Mouse (Mus musculus) kidney, embryonic 15.5 days (tissue): Measurements from ENCODE around the gene Ttc38. TPM values are rescaled to one million over a fixed set of nuclear protein-coding genes. Genes with fewer than 3 reads are reported as not detected.

Experiments used
- ATAC-seq: fragments of 200-750 bp; cut with Nextera tagmentation; replicated peaks from 2 replicates; pipeline ENCODE4 v1.8.0; 2017; ENCODE audit warnings: moderate TSS enrichment; ENCODE audit not compliant: low FRiP score
- H3K27ac ChIP-seq: fragments of 300-500 bp; sonication (generic); 2 replicates; pipeline ENCODE4 v1.5.1; 2015; ENCODE audit warnings: mild to moderate bottlenecking, inconsistent platforms
- H3K27me3 ChIP-seq: fragments of 300-500 bp; sonication (generic); 2 replicates; pipeline ENCODE4 v1.6.1; 2015; ENCODE audit warnings: inconsistent platforms
- H3K36me3 ChIP-seq: fragments of 300-500 bp; sonication (generic); 2 replicates; pipeline ENCODE4 v1.6.1; 2015; ENCODE audit warnings: inconsistent platforms
- H3K4me1 ChIP-seq: fragments of 300-500 bp; sonication (generic); 2 replicates; pipeline ENCODE4 v1.6.1; 2015; ENCODE audit warnings: inconsistent platforms
- H3K4me2 ChIP-seq: fragments of 300-500 bp; sonication (generic); 2 replicates; pipeline ENCODE4 v1.6.1; 2015; ENCODE audit warnings: moderate library complexity, mild to moderate bottlenecking, inconsistent platforms
- H3K4me3 ChIP-seq: fragments of 300-500 bp; sonication (generic); replicated peaks from 2 replicates; pipeline ENCODE4 v1.5.1; 2015; ENCODE audit warnings: mild to moderate bottlenecking, inconsistent platforms
- H3K9ac ChIP-seq: fragments of 300-500 bp; sonication (generic); 2 replicates; pipeline ENCODE4 v1.6.1; 2015; ENCODE audit warnings: mild to moderate bottlenecking, inconsistent platforms
- H3K9me3 ChIP-seq: fragments of 300-500 bp; sonication (generic); replicated peaks from 2 replicates; pipeline ENCODE4 v1.6.1; 2016; ENCODE audit warnings: inconsistent platforms
- WGBS: fragments of 180-500 bp; shearing (Covaris S2); methylation state at CpG from one replicate; pipeline ENCODE4 v1.1.7; 2015; ENCODE audit warnings: mixed read lengths; 5-methylcytosine and 5-hydroxymethylcytosine counted together
- polyA plus RNA-seq: library from polyadenylated mRNA; unstranded; fragments of >200 nt; fragmentation: Nextera tagmentation; extraction: Ambion mirVana; gene quantifications from 2 replicates; pipeline ENCODE4 v1.2.1, GENCODE M21; 2015

Ttc38 gene
- polyA plus RNA-seq, 1 experiment from 2014 or later = 6.7 TPM

DNA sequence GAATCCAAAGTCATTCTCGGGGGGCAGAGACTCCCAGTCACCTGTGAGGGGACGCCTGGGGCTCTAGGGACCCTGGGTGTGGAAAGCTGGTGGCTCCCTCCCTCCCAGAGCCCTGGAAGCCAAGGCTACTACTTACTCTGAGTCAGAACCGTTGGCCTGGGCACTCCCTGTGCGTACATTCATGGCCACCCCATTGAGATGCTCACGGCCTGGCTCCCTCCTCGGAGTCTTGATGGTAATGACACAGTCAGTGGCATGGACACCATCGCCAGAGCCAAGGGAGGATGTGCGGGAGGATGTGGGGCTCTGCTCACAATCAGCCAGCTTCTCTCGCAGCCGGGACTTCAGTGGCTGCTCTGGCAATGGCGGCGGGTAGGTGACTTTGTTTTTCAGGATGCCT, 68.7 kb downstream of the Ttc38 start:
- Histone ChIP-seq H3K4me3 (no peak overlapping the region), H3K4me2 (no peak overlapping the region), H3K9me3 (no peaks in the 10 kb centered on the region), H3K27ac (no peak overlapping the region), H3K27me3 (no peaks in the 10 kb centered on the region), H3K4me1 (no peaks in the 10 kb centered on the region), H3K9ac (no peak overlapping the region), H3K36me3 (peaks cover 67% of the 10 kb centered on the region)
- 84% methylated on average over 12 of the region's 12 CpGs for WGBS
- no peak for ATAC-seq

GRCm38 (mm10) chr15:85902505-85902904, 70.4 kb downstream of the Ttc38 start:
- 0 out of 2 replicates have a peak, but pooled peaks have one; percentile 7 for ATAC-seq
- 89% methylated on average over 10 of the region's 10 CpGs for WGBS
- no peak overlapping the region for H3K9ac ChIP-seq

GRCm38 (mm10) chr15:85903826-85904225, 71.7 kb downstream of the Ttc38 start:
- no peak overlapping the region for H3K9ac ChIP-seq
- H3K27ac ChIP-seq = no peak overlapping the region
- no peaks in the 10 kb centered on the region for H3K27me3 ChIP-seq
- H3K9me3 ChIP-seq = no peaks in the 10 kb centered on the region
- H3K36me3 ChIP-seq = peaks cover 37% of the 10 kb centered on the region
- WGBS = 80% methylated on average over 8 of the region's 8 CpGs
- ATAC-seq = no peak
- H3K4me3 ChIP-seq = no peak overlapping the region
- no peak overlapping the region for H3K4me2 ChIP-seq
- H3K4me1 ChIP-seq = peaks cover 5% of the 10 kb centered on the region

More at GRCm38 (mm10) chr15:85902505-85902904, 70.4 kb downstream of the Ttc38 start:
- Histone ChIP-seq H3K4me1 (no peaks in the 10 kb centered on the region), H3K36me3 (peaks cover 51% of the 10 kb centered on the region), H3K4me3 (no peak overlapping the region), H3K27ac (no peak overlapping the region), H3K9me3 (no peaks in the 10 kb centered on the region), H3K4me2 (no peak overlapping the region), H3K27me3 (no peaks in the 10 kb centered on the region)

Other genes starting within 250 kb of the Ttc38 start
- gene Wnt7b, start 249.8 kb upstream of the Ttc38 start, polyA plus RNA-seq = 16.3 and 16.8 TPM in 2 replicates
- 3.9 and 5.0 TPM in 2 replicates for gene Ppara, start 97.3 kb upstream of the Ttc38 start, polyA plus RNA-seq
- 29.5 and 32.5 TPM in 2 replicates for gene Cdpf1, start 20.6 kb upstream of the Ttc38 start, polyA plus RNA-seq
- gene Pkdrej, start 10.6 kb upstream of the Ttc38 start, polyA plus RNA-seq = 0.14 and 0.15 TPM in 2 replicates
- 30.3 and 30.8 TPM in 2 replicates for gene Gtse1, start 27.4 kb downstream of the Ttc38 start, polyA plus RNA-seq
- gene Trmu, start 47.0 kb downstream of the Ttc38 start, polyA plus RNA-seq = 39.4 and 50.4 TPM in 2 replicates
- gene Celsr1, start 201.5 kb downstream of the Ttc38 start, polyA plus RNA-seq = 3.7 and 3.9 TPM in 2 replicates
- gene Gramd4, start 225.4 kb downstream of the Ttc38 start, polyA plus RNA-seq = 14.1 and 17.4 TPM in 2 replicates